Mouse (Mus musculus) hematopoietic stem cell, adult 5-6 weeks (primary cell): ENCODE data around the gene Atp10a. TPM values are rescaled to one million over a fixed set of nuclear protein-coding genes. Genes with fewer than 3 reads are reported as not detected.

Experiments used
- ATAC-seq, 2 experiments: fragments of 125-278 bp in 1 of 2; replicated peaks in 1 of 2; 2 replicates each; pipeline ENCODE4 v1.8.0; 2016 to 2017; ENCODE audit warnings: inconsistent platforms in 2 of 2, mild to moderate bottlenecking in 2 of 2, moderate number of reproducible peaks in 2 of 2, low read depth in 1 of 2, moderate TSS enrichment in 1 of 2; ENCODE audit not compliant: low FRiP score in 2 of 2, poor library complexity in 2 of 2, severe bottlenecking in 2 of 2, insufficient read depth in 1 of 2, low TSS enrichment in 1 of 2
- total RNA-seq: library from RNA; stranded (forward); fragments of 172-1452, 232-1000 nt; gene quantifications from 2 replicates; pipeline ENCODE4 v1.2.3, GENCODE M21; 2017

Gene Atp10a
- total RNA-seq, 1 experiment from 2014 or later: 26.1 TPM

- no peak for ATAC-seq
Observed at GRCm38 (mm10) chr7:58824686-58825085, 168.7 kb downstream of the Atp10a start.

GRCm38 (mm10) chr7:58829111-58829510 lies 173.1 kb downstream of the Atp10a start:
- peak in 1 of 2 experiments; percentile 60; a peak in 1 of 4 replicates for ATAC-seq

GRCm38 (mm10) chr7:58836855-58837606 lies 181.1 kb downstream of the Atp10a start:
- peak; percentile 89 to 91 for ATAC-seq

DNA sequence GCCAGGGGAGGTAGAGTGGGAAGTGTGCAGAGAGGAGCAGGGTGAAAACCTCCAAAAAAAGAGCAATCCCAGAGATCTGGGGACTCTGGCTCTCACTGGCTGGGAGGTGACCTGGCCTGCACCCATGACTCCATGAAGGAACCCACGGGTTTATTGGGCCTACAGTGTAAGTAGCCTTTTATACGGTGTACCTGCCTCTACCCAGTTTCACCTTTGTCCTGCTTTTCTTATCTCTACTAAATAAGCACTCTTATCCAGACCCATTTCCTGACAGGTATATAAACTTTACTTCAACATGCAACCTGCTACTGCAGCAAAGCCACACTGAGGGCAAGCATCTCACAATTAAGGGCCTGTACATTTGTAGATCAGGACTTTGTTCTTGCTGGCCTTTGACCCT lies 184.4 kb downstream of the Atp10a start:
- ATAC-seq: no peak

DNA sequence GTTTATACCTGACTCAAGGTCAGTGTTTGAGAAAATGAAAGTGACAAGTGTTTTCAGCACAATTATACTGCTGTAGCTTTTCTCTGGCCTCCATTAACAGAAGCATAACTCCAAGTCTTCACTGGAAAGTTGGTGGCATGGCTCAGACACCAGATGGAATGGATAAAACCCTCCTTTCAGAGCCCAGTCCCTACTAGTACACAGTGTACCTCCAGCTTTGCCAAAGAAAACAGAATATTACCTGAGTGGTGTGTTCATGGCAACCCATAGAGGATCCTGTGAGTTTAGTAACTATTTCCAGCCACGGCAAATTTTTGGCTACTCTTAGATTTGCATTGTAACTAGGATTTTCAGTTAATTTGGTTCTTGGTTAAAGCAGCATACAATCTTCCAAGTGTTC lies 185.1 kb downstream of the Atp10a start:
- ATAC-seq: no peak

DNA sequence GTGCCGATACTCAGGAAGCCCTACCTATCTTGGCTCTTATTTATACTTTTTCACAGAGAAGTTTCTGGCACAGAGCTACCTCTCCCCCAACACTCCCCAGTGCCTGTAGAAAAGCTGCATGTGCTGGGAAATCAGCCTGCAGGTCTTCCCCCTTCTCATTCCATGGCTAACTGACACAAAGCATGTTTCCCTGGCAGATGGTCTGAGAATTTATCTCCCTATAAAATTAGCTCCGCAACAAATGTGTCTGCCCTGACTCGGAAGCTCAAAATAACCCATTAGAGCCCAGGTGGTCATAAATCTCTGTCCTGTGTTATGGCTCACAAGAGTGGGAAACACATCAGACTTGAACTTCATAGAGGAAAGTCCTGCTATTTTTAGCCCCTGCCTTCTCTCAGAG lies 186.9 kb downstream of the Atp10a start:
- ATAC-seq: no peak

- ATAC-seq: peak; percentile 96 to 99
Observed at GRCm38 (mm10) chr7:58843767-58844445, 187.9 kb downstream of the Atp10a start.

DNA sequence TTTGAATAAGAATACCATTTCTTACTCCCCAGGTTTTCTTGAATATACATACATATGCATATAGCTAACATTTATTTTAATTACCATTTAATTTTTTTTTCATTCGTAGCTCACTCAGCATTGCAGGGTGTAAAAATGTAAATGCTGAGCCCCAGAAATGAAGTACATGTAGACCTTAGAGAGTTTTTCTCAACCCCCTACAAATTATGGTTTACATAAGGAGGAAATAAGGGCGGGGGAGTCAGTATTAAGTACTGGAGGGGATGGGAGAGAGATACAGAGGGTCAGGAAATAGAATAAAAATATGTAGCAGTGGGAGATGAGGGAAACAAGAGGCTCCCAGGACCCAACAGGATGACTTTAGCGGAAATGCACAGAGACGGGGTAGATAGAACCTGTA lies 188.5 kb downstream of the Atp10a start:
- no peak for ATAC-seq

- peak; percentile 76 to 78; a peak in 3 of 4 replicates for ATAC-seq
Observed at GRCm38 (mm10) chr7:58858921-58859320, 203.0 kb downstream of the Atp10a start.

- ATAC-seq: no peak
Observed at GRCm38 (mm10) chr7:58863174-58863573, 207.2 kb downstream of the Atp10a start.

DNA sequence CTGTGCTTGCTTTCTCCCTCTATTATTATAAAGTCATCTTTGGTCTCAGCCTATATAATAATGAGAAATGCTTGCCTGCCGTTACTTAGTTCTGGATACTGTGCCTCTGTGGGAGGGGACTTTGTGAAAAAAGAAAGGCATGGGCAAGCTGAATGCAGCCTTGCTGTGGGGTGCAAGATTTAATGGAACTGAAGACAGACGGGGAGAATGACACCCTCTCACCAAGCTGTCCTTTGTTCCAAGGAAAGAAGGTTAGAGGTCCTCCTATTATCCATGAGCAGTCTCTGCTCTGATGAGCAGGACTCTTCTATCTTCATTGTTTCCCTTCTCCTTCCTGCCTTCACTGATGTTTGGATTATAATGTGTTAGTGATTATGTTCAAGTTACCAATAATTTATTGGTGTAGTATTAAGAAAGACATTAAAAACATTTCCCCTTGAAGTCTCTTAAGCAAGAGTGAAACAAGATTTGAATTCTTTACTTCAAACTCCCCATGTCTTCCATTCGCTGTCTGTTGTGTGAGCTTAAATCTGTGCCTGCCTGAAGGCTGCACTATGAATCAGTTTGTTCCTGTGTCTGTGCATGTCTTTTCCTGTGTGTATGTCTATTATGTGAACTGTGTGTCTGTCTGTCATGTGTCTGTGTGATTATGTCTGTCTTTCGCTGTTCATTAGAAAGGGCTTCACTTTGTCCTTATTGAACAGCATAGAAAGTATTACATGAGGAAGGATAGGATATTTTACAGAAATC lies 211.1 kb downstream of the Atp10a start:
- no peak for ATAC-seq

GRCm38 (mm10) chr7:58870661-58871060 lies 214.7 kb downstream of the Atp10a start:
- peak in 1 of 2 experiments; percentile 46; a peak in 2 of 4 replicates for ATAC-seq

DNA sequence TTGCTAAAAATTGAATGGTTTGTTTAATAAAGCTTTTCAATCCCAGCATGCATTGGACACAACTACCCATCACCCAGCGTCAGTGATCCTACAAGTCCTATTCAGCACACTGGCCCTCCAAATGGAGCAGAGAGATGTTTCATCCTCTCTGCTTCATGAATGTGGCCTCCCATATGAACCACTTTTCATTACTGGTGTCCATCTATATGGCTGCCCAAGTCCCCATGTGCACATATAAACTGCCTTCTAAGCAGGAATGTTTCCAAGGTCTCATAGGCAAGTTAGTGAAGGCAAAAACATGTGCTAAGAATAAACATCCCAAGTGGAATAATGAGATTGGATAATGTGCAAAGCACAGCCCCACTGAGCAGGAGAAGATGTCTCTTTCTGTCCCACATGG lies 217.7 kb downstream of the Atp10a start:
- no peak for ATAC-seq
